Mouse (Mus musculus) spleen, postnatal 36 days (tissue): ENCODE measurements around the gene Dicer1.
"Not testable (repeated sequence)": the region's sequence is repeated elsewhere in the genome, so short reads cannot be mapped to it uniquely, and the experiment has no call there.

Source experiments
- DNase-seq, 2 experiments: peaks; one replicate each; pipeline ENCODE4 v3.0.0; 2022; ENCODE audit warnings: low spot score in 2 of 2, mixed read lengths in 1 of 2

Dicer1 gene

DNA sequence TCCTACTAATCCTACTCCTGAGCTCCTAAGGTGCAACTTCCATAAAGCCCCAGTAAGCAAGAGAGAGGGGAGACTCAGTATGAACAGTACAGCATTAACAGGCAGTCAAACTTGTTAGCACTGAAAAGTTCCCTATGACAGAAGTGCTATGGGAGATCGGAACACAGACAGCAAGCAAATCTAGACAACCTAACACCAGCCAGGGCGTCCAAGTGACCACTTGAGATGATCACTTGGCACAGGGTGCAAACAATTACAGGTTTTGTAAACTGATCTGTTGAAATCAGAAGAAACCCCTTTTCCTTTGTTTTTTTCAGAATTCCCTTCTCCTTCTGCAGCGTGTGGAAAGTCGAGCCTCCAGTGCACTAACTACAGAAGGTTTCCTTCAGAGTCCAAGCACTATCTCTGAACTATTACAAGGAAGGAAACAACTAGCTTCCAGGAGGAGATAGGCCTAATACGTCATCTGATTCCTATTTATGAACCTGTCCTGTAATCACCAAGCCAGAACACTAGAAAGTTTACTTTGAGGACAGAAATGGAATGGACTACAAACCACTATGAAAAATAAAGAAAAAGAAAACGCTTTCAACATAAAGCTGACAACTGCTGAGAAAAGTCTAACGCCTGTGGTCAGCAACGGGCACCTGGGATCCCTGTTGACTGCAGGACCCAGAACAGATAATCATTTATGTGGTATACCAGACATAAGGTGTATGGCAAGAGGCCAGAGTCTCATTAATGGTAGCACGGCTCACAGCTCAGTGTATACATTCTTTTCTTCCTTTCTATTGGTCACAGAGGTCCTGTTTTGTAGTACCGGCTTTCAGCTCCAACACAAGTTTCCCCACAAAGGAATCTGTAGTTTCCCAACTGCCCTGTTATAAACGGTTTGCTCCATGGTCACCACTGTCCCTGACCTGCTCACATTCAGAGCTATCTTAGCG, 10.6 kb downstream of the Dicer1 start:
- no peak for DNase-seq

DNA sequence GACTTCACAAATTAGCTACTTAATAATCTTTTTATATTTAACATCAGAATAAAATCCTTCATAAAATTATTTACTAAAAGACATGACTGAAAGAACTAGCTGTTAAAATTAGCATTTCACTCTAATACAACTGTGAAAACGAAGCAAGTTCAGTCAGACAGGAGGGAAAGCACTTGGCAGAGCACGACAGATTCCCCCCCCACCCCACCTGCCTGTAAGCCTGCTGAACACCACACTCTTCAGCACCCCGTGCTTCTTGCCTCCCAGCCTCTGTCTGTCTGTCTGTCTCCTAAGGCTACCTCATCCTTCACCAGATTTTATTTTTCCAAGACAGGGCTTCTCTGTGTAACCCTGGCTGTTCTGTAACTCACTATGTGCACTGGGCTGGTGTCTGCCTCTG, 12.8 kb downstream of the Dicer1 start:
- no peak for DNase-seq

GRCm38 (mm10) chr12:104738446-104738845, 13.3 kb downstream of the Dicer1 start:
- DNase-seq: no peak

GRCm38 (mm10) chr12:104737666-104738065, 14.1 kb downstream of the Dicer1 start:
- DNase-seq: no peak

GRCm38 (mm10) chr12:104735993-104736395, 15.8 kb downstream of the Dicer1 start:
- DNase-seq: no peak

DNA sequence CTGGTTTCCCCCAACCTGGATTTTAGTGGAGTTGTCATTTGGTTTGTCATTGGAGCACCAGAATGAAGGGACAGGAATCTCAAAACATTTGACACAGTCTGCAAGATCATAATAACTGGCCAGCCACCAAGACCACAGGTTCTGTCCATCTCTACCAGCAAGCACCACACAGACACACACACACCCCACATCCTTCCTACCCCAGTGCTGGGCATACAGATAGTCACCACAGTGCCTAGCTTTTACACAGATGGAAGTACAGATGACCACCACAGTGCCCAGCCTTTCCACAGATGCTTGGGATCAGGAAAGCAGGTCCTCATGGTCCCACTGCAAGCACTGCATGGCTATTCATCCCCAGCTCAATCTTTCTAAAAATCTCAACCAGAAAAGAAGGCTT, 18.6 kb downstream of the Dicer1 start:
- no peak for DNase-seq

DNA sequence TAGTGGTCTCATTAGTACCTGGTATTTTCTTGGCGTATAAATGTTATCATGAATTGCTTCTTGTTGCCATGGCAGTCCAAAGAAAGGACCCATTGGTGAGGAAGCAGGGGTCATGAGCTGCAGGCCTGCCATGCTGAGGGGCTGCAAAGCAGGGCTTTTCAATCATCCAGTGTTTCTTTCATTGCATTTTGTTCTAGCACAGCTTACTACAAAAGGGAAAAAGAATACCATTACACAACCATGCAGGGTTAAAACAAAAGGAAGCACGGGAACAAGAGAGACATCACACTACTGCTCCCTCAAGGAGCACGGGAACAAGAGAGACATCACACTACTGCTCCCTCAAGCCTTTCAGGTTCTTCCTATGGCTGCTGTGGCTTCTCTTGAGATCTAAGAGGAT, 20.0 kb downstream of the Dicer1 start:
- no peak for DNase-seq

DNA sequence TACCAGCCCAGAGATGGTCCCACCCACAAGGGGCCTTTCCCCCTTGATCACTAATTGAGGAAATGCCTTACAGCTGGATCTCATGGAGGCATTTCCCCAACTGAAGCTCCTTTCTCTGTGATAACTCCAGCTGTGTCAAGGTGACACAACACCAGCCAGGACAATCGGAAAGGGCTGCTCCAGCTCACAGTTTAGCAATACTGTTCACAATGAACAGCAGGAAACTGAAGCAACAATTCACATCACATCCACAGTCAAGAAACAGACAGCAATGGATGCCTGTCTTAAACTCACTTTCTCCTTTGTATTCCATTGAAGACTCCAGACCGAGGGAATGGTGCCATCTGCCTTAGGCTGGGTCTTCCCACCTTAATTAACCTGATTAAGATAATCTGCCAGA, 25.3 kb downstream of the Dicer1 start:
- not testable (repeated sequence) for DNase-seq

DNA sequence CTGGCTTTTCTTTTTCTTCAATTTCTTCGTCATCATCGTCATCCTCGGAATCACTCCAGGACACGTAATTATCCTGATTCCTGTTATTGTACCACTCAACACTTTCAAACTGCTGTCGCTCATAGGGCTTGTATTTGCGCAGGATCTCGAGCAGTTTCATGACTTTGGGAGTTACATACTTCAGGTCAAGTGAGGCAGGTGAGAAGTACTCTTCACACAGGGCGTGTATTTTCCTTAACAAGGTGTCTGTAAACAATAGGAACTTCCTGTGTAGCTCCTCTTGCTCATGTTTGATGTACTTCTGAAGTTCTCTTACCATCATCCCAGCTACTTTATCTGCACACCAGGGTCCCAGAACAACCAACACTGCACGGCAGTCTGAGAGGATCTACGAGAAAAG, 29.7 kb downstream of the Dicer1 start:
- DNase-seq: no peak

DNA sequence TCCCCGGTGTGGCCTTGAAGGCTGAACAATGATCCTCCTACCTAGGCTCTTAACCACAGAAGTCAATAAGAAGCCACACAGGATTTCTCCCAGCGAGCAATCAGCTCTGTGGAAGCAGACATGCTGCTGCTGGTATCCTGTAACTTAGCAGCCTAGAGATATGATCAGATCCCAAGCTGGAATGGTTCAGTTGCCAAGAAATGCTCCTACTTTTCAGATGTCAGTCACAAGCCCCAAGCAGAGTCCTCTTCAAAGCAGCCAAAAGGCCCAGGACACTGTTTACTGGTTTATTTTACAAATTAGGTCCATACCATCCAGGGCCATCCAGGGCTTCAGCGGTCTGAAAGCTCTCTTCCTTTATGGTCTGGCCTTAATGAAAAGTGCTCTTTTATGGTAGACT, 30.7 kb downstream of the Dicer1 start:
- no peak for DNase-seq

DNA sequence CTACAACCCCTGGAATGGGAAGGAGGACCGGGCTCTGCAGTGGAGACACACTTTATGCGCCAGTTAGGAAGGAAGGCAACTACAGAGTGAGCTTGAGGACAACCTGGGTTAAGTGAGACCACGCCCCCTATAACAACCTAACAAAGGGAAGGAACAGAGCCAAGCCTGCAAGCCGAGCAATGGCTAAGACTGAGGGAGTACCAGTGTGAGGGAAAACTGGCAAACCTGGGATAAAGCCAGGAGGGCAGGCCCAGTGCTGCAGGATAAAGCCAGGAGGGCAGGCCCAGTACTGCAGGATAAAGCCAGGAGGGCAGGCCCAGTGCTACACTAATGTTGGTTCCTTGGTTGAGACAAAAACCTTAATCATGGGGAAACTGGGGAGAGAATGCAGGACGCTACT, 32.8 kb downstream of the Dicer1 start:
- no peak for DNase-seq

DNA sequence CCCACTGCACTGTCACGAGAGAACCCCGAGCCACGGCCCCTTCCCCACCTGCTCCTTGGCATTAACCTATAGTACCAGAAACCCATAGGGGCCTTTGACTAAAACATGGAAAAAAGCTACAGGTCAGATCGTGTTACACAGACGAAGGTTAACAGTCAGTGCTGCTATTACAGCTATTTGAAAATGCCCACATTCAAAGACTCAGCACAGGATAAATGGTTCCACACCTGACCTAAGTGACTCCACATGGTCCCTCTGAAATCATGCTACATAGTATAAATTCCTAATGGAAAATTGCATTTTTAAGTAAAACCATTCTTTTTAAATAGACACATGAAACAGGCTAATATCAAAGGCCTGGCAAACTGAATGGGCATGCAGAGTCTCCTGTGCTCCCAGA, 35.3 kb downstream of the Dicer1 start:
- no peak for DNase-seq

- DNase-seq: no peak
Observed at GRCm38 (mm10) chr12:104715453-104715852, 36.3 kb downstream of the Dicer1 start.

DNA sequence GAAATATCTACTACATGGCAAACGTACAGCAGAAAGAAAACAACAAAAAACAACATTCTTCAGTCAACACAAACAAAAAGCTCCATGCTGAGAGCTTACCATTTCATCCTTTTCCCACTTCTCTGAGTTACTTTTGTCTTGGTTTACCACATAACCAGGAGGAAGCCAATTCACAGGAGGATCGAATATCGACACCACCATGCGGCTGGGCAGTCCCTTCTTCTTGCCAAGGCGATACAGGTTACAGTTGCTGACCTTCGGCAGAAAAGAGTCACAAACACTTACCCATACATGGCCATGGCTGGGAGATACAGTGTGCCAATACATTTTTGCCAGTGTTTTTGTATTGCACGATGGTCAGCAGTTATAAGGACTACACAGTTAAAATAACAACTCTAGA, 51.5 kb downstream of the Dicer1 start:
- DNase-seq: no peak

- DNase-seq: no peak
Observed at GRCm38 (mm10) chr12:104699753-104700152, 52.0 kb downstream of the Dicer1 start.

GRCm38 (mm10) chr12:104695514-104695913, 56.2 kb downstream of the Dicer1 start:
- DNase-seq: no peak

DNA sequence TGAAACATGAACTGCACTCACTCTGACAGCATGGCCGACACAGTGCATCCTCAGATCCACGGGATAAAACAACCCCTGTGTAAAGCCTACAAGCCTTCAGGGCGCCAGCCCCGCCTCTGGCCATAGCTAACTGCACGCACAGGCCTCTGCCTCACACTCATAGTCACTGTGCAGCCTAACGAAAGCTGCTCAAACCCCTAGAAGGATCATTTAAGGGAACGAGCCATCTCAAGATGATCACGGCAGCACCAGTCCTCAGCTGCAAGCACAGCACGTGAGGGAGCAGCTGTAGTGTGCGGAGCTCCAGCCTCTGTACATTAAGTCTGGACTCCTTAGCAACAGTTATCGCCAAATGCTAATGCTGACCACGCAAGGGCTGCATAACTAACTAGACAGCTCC, 58.9 kb downstream of the Dicer1 start:
- no peak for DNase-seq

GRCm38 (mm10) chr12:104690412-104690811, 61.3 kb downstream of the Dicer1 start:
- DNase-seq: no peak

DNA sequence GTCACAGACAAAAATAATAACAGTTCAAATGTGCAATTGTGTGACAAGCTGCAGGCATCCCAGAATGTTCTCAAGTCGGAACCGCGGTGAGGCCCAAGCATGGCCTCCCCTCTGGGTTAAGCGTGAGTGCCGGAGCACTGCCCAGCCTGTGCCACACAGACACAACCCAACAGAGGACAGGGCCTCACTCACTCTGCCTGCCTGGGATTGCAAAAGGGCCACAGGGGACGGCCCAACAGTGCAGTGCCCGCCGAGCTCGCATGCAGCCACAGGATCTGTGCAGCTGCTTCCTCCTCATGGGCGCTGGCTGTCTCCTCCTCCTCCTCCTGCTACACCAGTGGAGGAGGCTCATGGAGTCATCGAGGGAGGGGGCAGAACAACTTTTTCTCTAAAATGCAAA, 62.9 kb downstream of the Dicer1 start:
- no peak for DNase-seq

GRCm38 (mm10) chr12:104684411-104684931, 67.3 kb downstream of the Dicer1 start:
- DNase-seq: no peak

GRCm38 (mm10) chr12:104679819-104680132, 72.0 kb downstream of the Dicer1 start:
- no peak for DNase-seq

- no peak for DNase-seq
Observed at GRCm38 (mm10) chr12:104679121-104679818, 72.5 kb downstream of the Dicer1 start.

DNA sequence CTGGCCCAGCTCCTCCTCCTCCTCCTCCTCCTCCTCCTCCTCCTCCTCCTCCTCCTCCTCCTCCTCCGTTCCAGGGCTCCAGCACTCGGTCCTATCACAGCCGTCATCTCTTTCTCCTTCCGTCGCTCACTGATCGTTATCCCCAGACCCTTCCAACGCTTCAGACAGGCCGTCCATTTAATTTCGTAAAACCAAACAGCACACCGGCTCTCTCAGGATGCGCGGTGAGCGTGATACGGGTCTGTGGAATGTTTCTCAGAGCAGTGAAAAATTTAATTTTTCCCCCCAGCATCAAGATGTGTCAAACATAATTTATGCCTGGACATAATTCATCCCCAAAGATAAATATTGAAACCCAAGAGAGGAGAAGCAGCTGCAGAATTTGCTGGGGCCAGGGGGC, 73.3 kb downstream of the Dicer1 start:
- DNase-seq: no peak
